Mouse (Mus musculus) common myeloid progenitor, adult 5-6 weeks (primary cell): ENCODE measurements around the gene Cdc37l1. TPM values are rescaled to one million over a fixed set of nuclear protein-coding genes. Genes with fewer than 3 reads are reported as not detected.

Experiments used
- total RNA-seq: library from RNA; stranded (forward); fragments of 200-1000, 187-1606 nt; gene quantifications from 2 replicates; pipeline ENCODE4 v1.2.3, GENCODE M21; 2017

Cdc37l1 gene
- total RNA-seq, 1 experiment from 2014 or later = 42.2 TPM

Other genes starting within 250 kb of the Cdc37l1 start
- not detected in 2 replicates for gene Slc1a1, start 155.3 kb upstream of the Cdc37l1 start, total RNA-seq
- gene Plpp6, start 26.4 kb upstream of the Cdc37l1 start, total RNA-seq = 9.4 and 9.6 TPM in 2 replicates
- gene 4430402I18Rik, start 22.6 kb upstream of the Cdc37l1 start, total RNA-seq = not detected in 2 replicates
- gene Ak3, start 57.6 kb downstream of the Cdc37l1 start, total RNA-seq = 45.1 and 55.2 TPM in 2 replicates
- gene Rcl1, start 111.0 kb downstream of the Cdc37l1 start, total RNA-seq = 80.3 and 97.2 TPM in 2 replicates